Mouse (Mus musculus): ENCODE measurements around the gene Acp2. TPM values are rescaled to one million over a fixed set of nuclear protein-coding genes. Genes with fewer than 3 reads are reported as not detected.
A peak's percentile ranks its signal among the peaks of the same experiment; 100 is the strongest.

The Acp2 gene
- polyA plus RNA-seq, 1 experiment from 2014 or later = 38.6 TPM

- Histone ChIP-seq H3K36me3 (ENCODE audit: control insufficient read depth, insufficient read depth, low read length) (peaks cover 15% of the 10 kb centered on the region), H3K9me3 (ENCODE audit: control insufficient read depth, low read length) (no peaks in the 10 kb centered on the region), H3K4me3 (ENCODE audit: low read depth, low read length) (no peak overlapping the region), H3K27me3 (ENCODE audit: control insufficient read depth, insufficient read depth, low read length) (no peaks in the 10 kb centered on the region), H3K4me2 (replicated peaks; ENCODE audit: low read depth, low read length) (no peak overlapping the region), H3K27ac (ENCODE audit: low read depth, low read length) (no peak overlapping the region), H3K4me1 (replicated peaks; ENCODE audit: control insufficient read depth, insufficient read depth, low read length) (no peaks in the 10 kb centered on the region), H3K9ac (ENCODE audit: low read depth, low read length) (no peak overlapping the region)
- WGBS = 72% methylated on average over 4 of the region's 4 CpGs
- no peak for DNase-seq (ENCODE audit: low spot score)
- ATAC-seq (ENCODE audit: low FRiP score) = no peak
Measured at GRCm38 (mm10) chr2:91167629-91168028, 35.1 kb upstream of the Acp2 start.

- no peaks in the 10 kb centered on the region for H3K27me3 ChIP-seq (ENCODE audit: control insufficient read depth, insufficient read depth, low read length)
- H3K4me2 ChIP-seq (replicated peaks; ENCODE audit: low read depth, low read length) = no peak overlapping the region
- no peak for ATAC-seq (ENCODE audit: low FRiP score)
- H3K9ac ChIP-seq (ENCODE audit: low read depth, low read length) = no peak overlapping the region
- H3K27ac ChIP-seq (ENCODE audit: low read depth, low read length) = no peak overlapping the region
- peaks cover 17% of the 10 kb centered on the region for H3K36me3 ChIP-seq (ENCODE audit: control insufficient read depth, insufficient read depth, low read length)
- DNase-seq (ENCODE audit: low spot score) = no peak
- no peaks in the 10 kb centered on the region for H3K4me1 ChIP-seq (replicated peaks; ENCODE audit: control insufficient read depth, insufficient read depth, low read length)
- H3K4me3 ChIP-seq (ENCODE audit: low read depth, low read length) = no peak overlapping the region
- no peaks in the 10 kb centered on the region for H3K9me3 ChIP-seq (ENCODE audit: control insufficient read depth, low read length)
- 92% methylated on average over 25 of the region's 25 CpGs for WGBS
Measured at GRCm38 (mm10) chr2:91169587-91170322, 32.9 kb upstream of the Acp2 start.

- WGBS = 89% methylated on average over 4 of the region's 4 CpGs
- H3K36me3 ChIP-seq (ENCODE audit: control insufficient read depth, insufficient read depth, low read length) = peaks cover 3% of the 10 kb centered on the region; the same call in 1 of the 2 replicates
- DNase-seq (ENCODE audit: low spot score) = no peak
Measured at GRCm38 (mm10) chr2:91175490-91175889, 27.2 kb upstream of the Acp2 start.

DNA sequence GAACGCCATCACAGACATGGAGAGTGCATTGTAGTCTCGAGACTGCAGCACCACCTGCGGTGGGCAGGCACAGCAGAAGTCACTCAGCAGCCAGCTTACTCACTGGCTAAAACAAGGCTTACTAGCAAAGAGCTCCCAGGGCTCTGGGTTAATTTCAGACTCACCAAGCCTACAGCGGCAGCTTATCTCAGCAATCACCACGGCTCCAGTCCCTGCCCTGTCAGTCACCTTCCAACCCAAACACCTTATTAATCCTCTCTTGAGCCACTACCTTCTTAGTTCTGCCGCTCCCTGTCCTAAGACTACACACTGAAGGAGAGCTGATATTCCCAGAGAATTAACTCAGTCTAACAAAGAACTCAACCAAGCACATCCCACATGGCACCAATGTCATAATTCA is 26.5 kb upstream of the Acp2 start:
- Histone ChIP-seq H3K4me2 (replicated peaks; ENCODE audit: low read depth, low read length) (no peak overlapping the region), H3K9ac (ENCODE audit: low read depth, low read length) (no peak overlapping the region), H3K27ac (ENCODE audit: low read depth, low read length) (no peak overlapping the region), H3K4me3 (ENCODE audit: low read depth, low read length) (no peak overlapping the region), H3K27me3 (ENCODE audit: control insufficient read depth, insufficient read depth, low read length) (no peaks in the 10 kb centered on the region), H3K4me1 (replicated peaks; ENCODE audit: control insufficient read depth, insufficient read depth, low read length) (no peaks in the 10 kb centered on the region), H3K36me3 (ENCODE audit: control insufficient read depth, insufficient read depth, low read length) (peaks cover 3% of the 10 kb centered on the region; the same call in 1 of the 2 replicates), H3K9me3 (ENCODE audit: control insufficient read depth, low read length) (no peaks in the 10 kb centered on the region)
- 77% methylated on average over 6 of the region's 6 CpGs for WGBS
- ATAC-seq (ENCODE audit: low FRiP score) (no peak), DNase-seq (ENCODE audit: low spot score) (no peak)

More at GRCm38 (mm10) chr2:91175490-91175889, 27.2 kb upstream of the Acp2 start:
- H3K27ac ChIP-seq (ENCODE audit: low read depth, low read length) = no peak overlapping the region
- H3K4me2 ChIP-seq (replicated peaks; ENCODE audit: low read depth, low read length) = no peak overlapping the region
- no peaks in the 10 kb centered on the region for H3K27me3 ChIP-seq (ENCODE audit: control insufficient read depth, insufficient read depth, low read length)
- no peaks in the 10 kb centered on the region for H3K9me3 ChIP-seq (ENCODE audit: control insufficient read depth, low read length)
- H3K4me1 ChIP-seq (replicated peaks; ENCODE audit: control insufficient read depth, insufficient read depth, low read length) = no peaks in the 10 kb centered on the region
- H3K9ac ChIP-seq (ENCODE audit: low read depth, low read length) = no peak overlapping the region
- H3K4me3 ChIP-seq (ENCODE audit: low read depth, low read length) = no peak overlapping the region
- ATAC-seq (ENCODE audit: low FRiP score) = no peak

DNA sequence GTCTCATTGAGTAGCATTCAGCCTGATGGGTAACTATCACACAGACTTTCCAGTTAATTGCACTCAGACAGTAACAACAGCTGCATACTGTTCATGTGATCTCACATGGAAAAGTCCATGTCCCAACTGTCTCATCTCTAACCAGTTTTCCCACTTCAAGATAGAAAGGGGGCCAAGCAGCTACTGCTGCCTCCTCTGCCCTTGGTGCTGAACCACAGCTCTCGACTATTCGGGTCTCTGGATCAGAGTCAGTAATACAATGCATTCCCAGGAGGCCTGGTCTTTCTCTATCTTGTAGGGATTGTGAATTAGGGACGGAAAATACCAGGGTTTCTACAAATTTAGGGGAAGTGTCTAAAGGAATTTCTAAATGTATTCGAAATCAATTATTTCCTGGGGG is 22.9 kb upstream of the Acp2 start:
- no peak for ATAC-seq (ENCODE audit: low FRiP score)
- Histone ChIP-seq H3K4me3 (ENCODE audit: low read depth, low read length) (no peak overlapping the region), H3K9ac (ENCODE audit: low read depth, low read length) (no peak overlapping the region), H3K4me2 (replicated peaks; ENCODE audit: low read depth, low read length) (no peak overlapping the region), H3K4me1 (replicated peaks; ENCODE audit: control insufficient read depth, insufficient read depth, low read length) (no peaks in the 10 kb centered on the region), H3K36me3 (ENCODE audit: control insufficient read depth, insufficient read depth, low read length) (no peaks in the 10 kb centered on the region), H3K27ac (ENCODE audit: low read depth, low read length) (no peak overlapping the region), H3K9me3 (ENCODE audit: control insufficient read depth, low read length) (no peaks in the 10 kb centered on the region), H3K27me3 (ENCODE audit: control insufficient read depth, insufficient read depth, low read length) (no peaks in the 10 kb centered on the region)
- no peak for DNase-seq (ENCODE audit: low spot score)
- 41% methylated on average over 4 of the region's 4 CpGs for WGBS

DNA sequence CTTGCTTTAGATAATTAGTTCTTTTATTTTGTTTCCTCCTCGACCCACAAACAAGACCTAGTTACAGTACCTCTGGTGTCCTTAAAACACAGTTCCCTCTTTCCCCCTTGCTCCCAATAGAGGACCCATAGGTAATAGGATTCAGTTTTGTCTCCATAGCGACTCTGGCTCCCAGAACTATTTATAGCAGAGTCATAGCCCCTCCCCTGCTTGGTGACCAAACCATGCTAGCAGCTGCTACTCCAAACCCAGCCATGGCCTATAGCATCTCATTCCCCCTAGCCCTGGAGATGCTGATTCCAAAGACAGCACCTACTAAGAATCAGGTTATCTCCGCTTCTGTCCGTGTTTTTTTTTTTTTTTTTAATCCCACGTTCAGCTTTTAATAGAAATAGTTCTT is 22.0 kb upstream of the Acp2 start:
- DNase-seq (ENCODE audit: low spot score) = no peak
- H3K9me3 ChIP-seq (ENCODE audit: control insufficient read depth, low read length) = no peaks in the 10 kb centered on the region
- no peak for ATAC-seq (ENCODE audit: low FRiP score)
- H3K4me1 ChIP-seq (replicated peaks; ENCODE audit: control insufficient read depth, insufficient read depth, low read length) = no peaks in the 10 kb centered on the region
- H3K36me3 ChIP-seq (ENCODE audit: control insufficient read depth, insufficient read depth, low read length) = no peaks in the 10 kb centered on the region
- H3K4me2 ChIP-seq (replicated peaks; ENCODE audit: low read depth, low read length) = no peak overlapping the region
- H3K9ac ChIP-seq (ENCODE audit: low read depth, low read length) = no peak overlapping the region
- 78% methylated on average over 5 of the region's 5 CpGs for WGBS
- no peak overlapping the region for H3K4me3 ChIP-seq (ENCODE audit: low read depth, low read length)
- no peak overlapping the region for H3K27ac ChIP-seq (ENCODE audit: low read depth, low read length)
- no peaks in the 10 kb centered on the region for H3K27me3 ChIP-seq (ENCODE audit: control insufficient read depth, insufficient read depth, low read length)

DNA sequence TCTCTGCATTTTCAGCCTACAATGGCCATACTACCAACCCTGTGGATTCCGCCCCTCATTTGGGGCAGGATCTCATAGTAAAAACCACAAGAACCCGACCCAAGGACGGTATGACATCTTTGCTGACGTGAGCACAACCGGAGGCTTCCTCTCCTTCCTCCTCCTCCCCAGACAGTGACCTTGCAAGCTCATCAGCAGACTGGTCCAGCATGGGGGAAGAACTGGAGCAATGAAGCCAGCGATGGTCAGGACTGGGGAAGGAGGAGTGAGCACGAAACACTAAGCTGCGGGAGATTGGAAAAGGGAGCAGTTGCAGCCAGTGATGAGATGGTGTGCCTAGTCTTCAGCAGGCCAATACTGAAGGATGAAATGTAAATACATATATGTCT is 20.7 kb upstream of the Acp2 start:
- Histone ChIP-seq H3K27me3 (ENCODE audit: control insufficient read depth, insufficient read depth, low read length) (no peaks in the 10 kb centered on the region), H3K4me1 (replicated peaks; ENCODE audit: control insufficient read depth, insufficient read depth, low read length) (no peaks in the 10 kb centered on the region), H3K9me3 (ENCODE audit: control insufficient read depth, low read length) (no peaks in the 10 kb centered on the region), H3K4me2 (replicated peaks; ENCODE audit: low read depth, low read length) (peak overlapping the region; percentile 82), H3K36me3 (ENCODE audit: control insufficient read depth, insufficient read depth, low read length) (no peaks in the 10 kb centered on the region), H3K27ac (ENCODE audit: low read depth, low read length) (peak overlapping the region; percentile 80), H3K4me3 (ENCODE audit: low read depth, low read length) (peak overlapping the region; percentile 94), H3K9ac (ENCODE audit: low read depth, low read length) (peak overlapping the region; percentile 64)
- ATAC-seq (ENCODE audit: low FRiP score) (no peak), DNase-seq (ENCODE audit: low spot score) (peak; percentile 39)
- whole genome bisulfite sequencing = 12% methylated on average over 8 of the region's 8 CpGs

- no peaks in the 10 kb centered on the region for H3K36me3 ChIP-seq (ENCODE audit: control insufficient read depth, insufficient read depth, low read length)
- DNase-seq (ENCODE audit: low spot score) (peak; percentile 87), ATAC-seq (ENCODE audit: low FRiP score) (peak; percentile 95)
- peak overlapping the region; percentile 80 for H3K27ac ChIP-seq (ENCODE audit: low read depth, low read length)
- peak overlapping the region; percentile 82 for H3K4me2 ChIP-seq (replicated peaks; ENCODE audit: low read depth, low read length)
- H3K27me3 ChIP-seq (ENCODE audit: control insufficient read depth, insufficient read depth, low read length) = no peaks in the 10 kb centered on the region
- H3K9ac ChIP-seq (ENCODE audit: low read depth, low read length) = peak overlapping the region; percentile 64
- under 1% methylated on average over 71 of the region's 81 CpGs for WGBS
- H3K4me1 ChIP-seq (replicated peaks; ENCODE audit: control insufficient read depth, insufficient read depth, low read length) = no peaks in the 10 kb centered on the region
- H3K9me3 ChIP-seq (ENCODE audit: control insufficient read depth, low read length) = no peaks in the 10 kb centered on the region
- H3K4me3 ChIP-seq (ENCODE audit: low read depth, low read length) = peak overlapping the region; percentile 94
Measured at GRCm38 (mm10) chr2:91182405-91183147, 20.1 kb upstream of the Acp2 start.

GRCm38 (mm10) chr2:91183148-91183513 is 19.6 kb upstream of the Acp2 start:
- Histone ChIP-seq H3K4me1 (replicated peaks; ENCODE audit: control insufficient read depth, insufficient read depth, low read length) (no peaks in the 10 kb centered on the region), H3K4me3 (ENCODE audit: low read depth, low read length) (peak overlapping the region; percentile 94), H3K27ac (ENCODE audit: low read depth, low read length) (peak overlapping the region; percentile 80), H3K4me2 (replicated peaks; ENCODE audit: low read depth, low read length) (peak overlapping the region; percentile 82), H3K27me3 (ENCODE audit: control insufficient read depth, insufficient read depth, low read length) (no peaks in the 10 kb centered on the region), H3K36me3 (ENCODE audit: control insufficient read depth, insufficient read depth, low read length) (no peaks in the 10 kb centered on the region), H3K9me3 (ENCODE audit: control insufficient read depth, low read length) (no peaks in the 10 kb centered on the region), H3K9ac (ENCODE audit: low read depth, low read length) (peak overlapping the region; percentile 64)
- DNase-seq (ENCODE audit: low spot score) (peak; percentile 95), ATAC-seq (ENCODE audit: low FRiP score) (peak; percentile 96)
- WGBS = 0% methylated on average over 9 of the region's 9 CpGs

All from hindbrain, embryonic 11.5 days (tissue).